Mouse (Mus musculus) urinary bladder, adult 18-20 months (tissue): ENCODE measurements around the gene Rufy1.
"Not testable (repeated sequence)": the region's sequence is repeated elsewhere in the genome, so short reads cannot be mapped to it uniquely, and the experiment has no call there.

Experiments used
- DNase-seq, 2 experiments: peaks; one replicate each; pipeline ENCODE4 v3.0.0; 2022; ENCODE audit warnings: low spot score in 2 of 2, mixed read lengths in 2 of 2

Gene Rufy1

GRCm38 (mm10) chr11:50379023-50379752 is 51.7 kb downstream of the Rufy1 start:
- DNase-seq = no peak

- peak; percentile 83 to 84 for DNase-seq
Measured at GRCm38 (mm10) chr11:50377892-50378684, 52.8 kb downstream of the Rufy1 start.

- DNase-seq = peak; percentile 97 to 99
Measured at GRCm38 (mm10) chr11:50376911-50377891, 53.7 kb downstream of the Rufy1 start, which contains the start of gene Hnrnph1. Gene Hnrnph1, plus strand, starts transcription at chr11:50376990.

- DNase-seq = no peak
Measured at GRCm38 (mm10) chr11:50376156-50376790, 54.7 kb downstream of the Rufy1 start.

- no peak for DNase-seq
Measured at GRCm38 (mm10) chr11:50375421-50375820, 55.5 kb downstream of the Rufy1 start.

- DNase-seq = no peak
Measured at GRCm38 (mm10) chr11:50374286-50375015, 56.5 kb downstream of the Rufy1 start.

- no peak for DNase-seq
Measured at GRCm38 (mm10) chr11:50373621-50374020, 57.3 kb downstream of the Rufy1 start.

GRCm38 (mm10) chr11:50373086-50373485 is 57.8 kb downstream of the Rufy1 start:
- no peak for DNase-seq

GRCm38 (mm10) chr11:50371911-50372310 is 59.0 kb downstream of the Rufy1 start:
- DNase-seq = no peak

- DNase-seq = no peak
Measured at GRCm38 (mm10) chr11:50371399-50371841, 59.5 kb downstream of the Rufy1 start.

- no peak for DNase-seq
Measured at GRCm38 (mm10) chr11:50370969-50371368, 60.0 kb downstream of the Rufy1 start.

GRCm38 (mm10) chr11:50369360-50369911 is 61.5 kb downstream of the Rufy1 start:
- no peak for DNase-seq

GRCm38 (mm10) chr11:50367531-50367930 is 63.4 kb downstream of the Rufy1 start:
- no peak for DNase-seq

- no peak for DNase-seq
Measured at GRCm38 (mm10) chr11:50365322-50365721, 65.6 kb downstream of the Rufy1 start.

- DNase-seq = no peak
Measured at GRCm38 (mm10) chr11:50364548-50364947, 66.4 kb downstream of the Rufy1 start.

GRCm38 (mm10) chr11:50361282-50361681 is 69.6 kb downstream of the Rufy1 start:
- DNase-seq = not testable (repeated sequence)

GRCm38 (mm10) chr11:50358950-50359861 is 71.7 kb downstream of the Rufy1 start:
- peak in 1 of 2 experiments; percentile 45 for DNase-seq

- no peak for DNase-seq
Measured at GRCm38 (mm10) chr11:50355395-50355794, 75.5 kb downstream of the Rufy1 start.

GRCm38 (mm10) chr11:50354851-50355250 is 76.1 kb downstream of the Rufy1 start:
- no peak for DNase-seq
